Mouse (Mus musculus): ENCODE data around the gene Slc26a11. TPM values are rescaled to one million over a fixed set of nuclear protein-coding genes. Genes with fewer than 3 reads are reported as not detected.

Gene Slc26a11
- polyA plus RNA-seq, 1 experiment: 9.6 TPM

DNA sequence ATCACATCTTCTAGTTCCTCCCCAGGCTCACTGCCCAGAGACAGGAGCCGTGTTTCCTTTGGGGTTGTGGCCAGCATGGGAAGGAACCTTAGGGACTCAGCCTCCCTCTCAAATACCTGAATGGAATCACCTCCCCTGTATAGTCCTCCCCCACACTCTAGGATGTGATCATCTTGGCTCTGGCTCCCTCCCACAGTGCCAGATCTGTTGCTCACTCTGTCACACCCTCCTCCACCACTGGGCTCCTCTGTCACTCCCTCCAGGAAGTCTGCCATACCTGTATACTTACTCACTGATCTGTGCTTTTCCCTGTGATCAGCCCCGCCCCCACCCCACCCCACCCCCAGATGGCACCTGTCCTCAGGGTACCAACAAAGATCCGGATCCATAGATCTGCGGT lies 24.8 kb upstream of the Slc26a11 start:
- no peak overlapping the region for H3K4me3 ChIP-seq (ENCODE audit: insufficient read depth, low read length)
- no peak overlapping the region for H3K27ac ChIP-seq (ENCODE audit: insufficient read depth, low read length)
- TF ChIP-seq POLR2A (IDR thresholded peaks at IDR 0.05; ENCODE audit: extremely low read depth, insufficient read depth, low read length) (no peak), CTCF (IDR thresholded peaks at IDR 0.05; ENCODE audit: extremely low read depth, insufficient read depth, low read length) (no peak)
- H3K4me1 ChIP-seq (ENCODE audit: control insufficient read depth, insufficient read depth, low read length): no peaks in the 10 kb centered on the region

DNA sequence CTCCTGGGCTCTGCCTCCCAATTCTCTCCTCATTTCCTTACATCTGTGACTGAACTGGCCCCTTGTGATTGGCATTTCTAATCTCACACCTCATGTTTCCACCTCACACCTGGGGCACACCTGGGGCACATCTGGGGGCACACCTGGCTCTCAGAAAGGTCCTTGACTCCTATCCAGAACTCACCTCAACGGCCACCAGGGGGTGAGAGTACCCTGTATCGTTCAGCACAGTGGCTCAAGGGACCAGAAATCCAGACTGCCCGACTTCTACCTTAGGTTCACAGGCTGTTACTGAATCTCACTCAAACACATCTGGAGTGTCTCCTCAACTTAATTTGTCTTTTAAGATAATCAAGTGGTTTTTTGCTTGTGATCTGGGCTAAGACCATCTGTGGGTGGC lies 23.4 kb upstream of the Slc26a11 start:
- Histone ChIP-seq H3K4me1 (ENCODE audit: control insufficient read depth, insufficient read depth, low read length) (no peaks in the 10 kb centered on the region), H3K4me3 (ENCODE audit: insufficient read depth, low read length) (no peak overlapping the region), H3K27ac (ENCODE audit: insufficient read depth, low read length) (no peak overlapping the region)
- no peak for TF ChIP-seq CTCF (IDR thresholded peaks at IDR 0.05; ENCODE audit: extremely low read depth, insufficient read depth, low read length)
- TF ChIP-seq POLR2A (IDR thresholded peaks at IDR 0.05; ENCODE audit: extremely low read depth, insufficient read depth, low read length): no peak

DNA sequence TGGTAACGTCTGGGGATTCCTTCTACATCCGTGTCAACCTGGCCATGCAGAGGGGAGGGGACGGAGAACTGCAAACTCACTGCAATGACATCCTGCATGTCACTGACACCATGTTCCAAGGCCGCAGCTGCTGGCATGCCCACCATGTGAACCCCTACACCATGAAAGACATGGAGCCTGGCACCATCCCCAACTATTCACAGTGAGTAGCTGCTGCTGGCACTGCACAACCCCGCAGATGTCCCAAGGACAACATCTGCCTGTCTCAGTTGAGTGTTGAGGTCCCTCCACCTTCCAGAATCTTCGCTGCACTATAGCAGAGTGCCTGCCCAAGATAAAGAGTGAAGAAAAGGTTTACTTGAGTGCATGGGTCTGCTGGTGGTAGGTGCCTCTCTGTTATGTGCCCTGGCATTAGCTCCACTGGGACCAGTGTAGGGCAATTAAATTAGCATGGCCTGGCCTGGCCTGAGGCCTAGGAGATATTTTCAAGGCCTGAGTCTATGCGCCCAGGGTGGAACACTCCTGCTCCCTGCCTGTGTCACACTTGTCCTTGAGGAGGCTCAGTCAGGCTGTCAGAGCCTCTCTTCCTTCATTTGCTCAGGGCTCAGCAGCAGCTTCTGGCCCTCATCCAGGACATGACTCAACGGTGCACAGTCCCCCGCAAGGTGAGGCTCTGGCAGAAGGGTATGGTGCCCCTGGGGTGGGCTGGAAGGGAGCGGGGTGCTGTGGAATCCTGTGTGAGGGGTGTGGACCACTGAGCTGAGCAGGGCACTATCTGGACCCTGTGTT lies 16.9 kb upstream of the Slc26a11 start:
- H3K4me3 ChIP-seq (ENCODE audit: insufficient read depth, low read length): no peak overlapping the region
- H3K4me1 ChIP-seq (ENCODE audit: control insufficient read depth, insufficient read depth, low read length): no peaks in the 10 kb centered on the region
- TF ChIP-seq POLR2A (IDR thresholded peaks at IDR 0.05; ENCODE audit: extremely low read depth, insufficient read depth, low read length): no peak
- TF ChIP-seq CTCF (IDR thresholded peaks at IDR 0.05; ENCODE audit: extremely low read depth, insufficient read depth, low read length): no peak
- no peak overlapping the region for H3K27ac ChIP-seq (ENCODE audit: insufficient read depth, low read length)

- Histone ChIP-seq H3K4me3 (ENCODE audit: insufficient read depth, low read length) (no peak overlapping the region), H3K4me1 (ENCODE audit: control insufficient read depth, insufficient read depth, low read length) (no peaks in the 10 kb centered on the region), H3K27ac (ENCODE audit: insufficient read depth, low read length) (no peak overlapping the region)
- TF ChIP-seq POLR2A (IDR thresholded peaks at IDR 0.05; ENCODE audit: extremely low read depth, insufficient read depth, low read length): no peak
- TF ChIP-seq CTCF (IDR thresholded peaks at IDR 0.05; ENCODE audit: extremely low read depth, insufficient read depth, low read length): no peak
These were observed 16.2 kb upstream of the Slc26a11 start for GRCm38 (mm10) chr11:119339179-119339578.

DNA sequence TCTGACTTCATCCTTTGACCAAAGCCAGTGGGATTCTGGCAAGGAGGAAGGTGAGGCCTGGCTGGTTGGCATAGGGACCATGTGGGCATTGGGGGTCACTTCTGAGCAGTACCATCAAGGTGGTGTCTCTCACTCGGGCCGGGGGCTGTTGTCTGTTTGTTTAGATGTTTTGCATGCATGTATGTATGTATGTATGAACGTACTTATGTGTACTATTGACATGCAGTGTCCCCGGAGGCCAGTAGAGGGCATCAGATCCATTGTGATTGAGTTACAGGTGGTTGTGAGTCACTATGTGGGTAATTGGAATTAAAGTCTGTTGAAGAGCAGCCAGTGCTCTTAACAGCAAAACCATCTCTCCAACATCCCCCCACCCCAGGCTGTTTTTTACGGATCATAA lies 15.7 kb upstream of the Slc26a11 start:
- no peak overlapping the region for H3K27ac ChIP-seq (ENCODE audit: insufficient read depth, low read length)
- no peak overlapping the region for H3K4me3 ChIP-seq (ENCODE audit: insufficient read depth, low read length)
- H3K4me1 ChIP-seq (ENCODE audit: control insufficient read depth, insufficient read depth, low read length): no peaks in the 10 kb centered on the region
- TF ChIP-seq CTCF (IDR thresholded peaks at IDR 0.05; ENCODE audit: extremely low read depth, insufficient read depth, low read length): peak; percentile 90
- no peak for TF ChIP-seq POLR2A (IDR thresholded peaks at IDR 0.05; ENCODE audit: extremely low read depth, insufficient read depth, low read length)

GRCm38 (mm10) chr11:119344178-119344577 lies 11.2 kb upstream of the Slc26a11 start:
- Histone ChIP-seq H3K4me1 (ENCODE audit: control insufficient read depth, insufficient read depth, low read length) (no peaks in the 10 kb centered on the region), H3K4me3 (ENCODE audit: insufficient read depth, low read length) (no peak overlapping the region), H3K27ac (ENCODE audit: insufficient read depth, low read length) (no peak overlapping the region)
- TF ChIP-seq CTCF (IDR thresholded peaks at IDR 0.05; ENCODE audit: extremely low read depth, insufficient read depth, low read length) (no peak), POLR2A (IDR thresholded peaks at IDR 0.05; ENCODE audit: extremely low read depth, insufficient read depth, low read length) (no peak)

GRCm38 (mm10) chr11:119344865-119345264 lies 10.5 kb upstream of the Slc26a11 start:
- no peak for TF ChIP-seq POLR2A (IDR thresholded peaks at IDR 0.05; ENCODE audit: extremely low read depth, insufficient read depth, low read length)
- no peak for TF ChIP-seq CTCF (IDR thresholded peaks at IDR 0.05; ENCODE audit: extremely low read depth, insufficient read depth, low read length)
- Histone ChIP-seq H3K27ac (ENCODE audit: insufficient read depth, low read length) (no peak overlapping the region), H3K4me1 (ENCODE audit: control insufficient read depth, insufficient read depth, low read length) (no peaks in the 10 kb centered on the region), H3K4me3 (ENCODE audit: insufficient read depth, low read length) (no peak overlapping the region)

- TF ChIP-seq CTCF (IDR thresholded peaks at IDR 0.05; ENCODE audit: extremely low read depth, insufficient read depth, low read length): no peak
- no peak for TF ChIP-seq POLR2A (IDR thresholded peaks at IDR 0.05; ENCODE audit: extremely low read depth, insufficient read depth, low read length)
These were observed 8.2 kb upstream of the Slc26a11 start for GRCm38 (mm10) chr11:119347125-119347524.

DNA sequence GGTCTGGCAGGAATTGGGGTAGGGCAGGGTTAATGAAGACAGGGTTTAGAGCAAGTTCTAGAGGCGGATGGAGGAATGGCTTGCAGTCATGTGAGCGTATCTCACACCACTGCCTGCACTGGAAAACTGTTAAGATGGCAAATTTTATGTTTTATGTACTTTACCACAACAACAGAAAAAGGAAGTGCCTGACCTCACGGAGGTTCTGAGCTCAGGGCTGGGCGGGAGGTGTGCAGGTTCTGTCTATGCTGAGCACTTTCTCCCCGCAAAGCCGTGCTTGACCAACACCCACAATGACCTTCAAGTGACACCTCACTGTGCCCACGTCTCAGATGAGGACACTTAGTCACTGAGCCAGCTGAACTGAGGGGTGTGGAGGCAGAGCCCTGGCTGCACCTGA lies 3.2 kb upstream of the Slc26a11 start:
- Histone ChIP-seq H3K4me1 (ENCODE audit: control insufficient read depth, insufficient read depth, low read length) (peaks cover 2% of the 10 kb centered on the region; the same call in 1 of the 2 replicates), H3K4me3 (ENCODE audit: insufficient read depth, low read length) (no peak overlapping the region), H3K27ac (ENCODE audit: insufficient read depth, low read length) (no peak overlapping the region)
- TF ChIP-seq POLR2A (IDR thresholded peaks at IDR 0.05; ENCODE audit: extremely low read depth, insufficient read depth, low read length) (no peak), CTCF (IDR thresholded peaks at IDR 0.05; ENCODE audit: extremely low read depth, insufficient read depth, low read length) (no peak)

More at GRCm38 (mm10) chr11:119347125-119347524, 8.2 kb upstream of the Slc26a11 start:
- Histone ChIP-seq H3K27ac (ENCODE audit: insufficient read depth, low read length) (no peak overlapping the region), H3K4me3 (ENCODE audit: insufficient read depth, low read length) (no peak overlapping the region), H3K4me1 (ENCODE audit: control insufficient read depth, insufficient read depth, low read length) (no peaks in the 10 kb centered on the region)

DNA sequence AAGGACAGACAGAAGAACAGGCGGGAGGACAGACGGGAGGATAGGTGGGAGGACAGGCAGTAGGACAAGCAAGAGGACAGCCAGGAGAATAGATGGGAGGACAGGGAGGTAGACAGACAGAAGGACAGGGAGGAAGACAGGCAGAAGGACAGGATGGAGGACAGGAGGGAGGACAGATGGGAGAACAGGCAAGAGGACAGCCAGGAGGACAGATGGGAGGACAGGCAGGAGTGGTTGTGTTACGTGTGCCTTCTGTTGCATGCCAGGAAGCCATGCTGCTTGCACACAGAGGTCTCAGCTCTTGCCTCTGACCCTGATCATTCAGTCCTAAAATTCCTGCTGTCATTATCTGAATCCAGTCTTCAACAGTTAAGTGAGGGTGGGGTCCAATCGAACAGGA lies 1.4 kb upstream of the Slc26a11 start:
- Histone ChIP-seq H3K4me1 (ENCODE audit: control insufficient read depth, insufficient read depth, low read length) (peaks cover 2% of the 10 kb centered on the region; the same call in 1 of the 2 replicates), H3K4me3 (ENCODE audit: insufficient read depth, low read length) (no peak overlapping the region), H3K27ac (ENCODE audit: insufficient read depth, low read length) (no peak overlapping the region)
- TF ChIP-seq POLR2A (IDR thresholded peaks at IDR 0.05; ENCODE audit: extremely low read depth, insufficient read depth, low read length) (no peak), CTCF (IDR thresholded peaks at IDR 0.05; ENCODE audit: extremely low read depth, insufficient read depth, low read length) (no peak)

Measured in cortical plate, adult 2 months (tissue).